Mouse (Mus musculus): ENCODE measurements around the gene Cdyl2. TPM values are rescaled to one million over a fixed set of nuclear protein-coding genes. Genes with fewer than 3 reads are reported as not detected.

The Cdyl2 gene
- total RNA-seq, 4 experiments from 2014 or later, result 3.4 to 4.4 (median 4.1) TPM

DNA sequence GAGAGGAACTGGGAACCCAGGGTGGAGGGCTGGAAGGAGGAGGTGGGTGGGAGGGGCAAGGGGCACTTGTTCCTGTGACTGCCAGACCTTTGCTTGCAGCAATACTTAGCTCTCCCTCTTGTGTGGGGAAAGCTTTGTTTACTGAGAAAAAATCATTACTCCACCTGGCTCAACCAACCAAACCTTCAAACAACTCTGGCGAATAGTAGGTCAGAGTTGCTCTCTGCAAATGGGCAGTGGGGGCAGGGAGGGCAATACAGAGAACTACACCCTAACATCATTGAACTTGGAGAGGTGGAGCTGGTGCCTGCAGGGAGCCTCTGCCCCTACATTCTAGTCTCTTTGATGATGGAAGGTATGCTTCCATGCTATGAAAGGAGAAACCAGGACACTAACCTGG lies 192.7 kb downstream of the Cdyl2 start:
- DNase-seq (ENCODE audit: low spot score), result no peak

DNA sequence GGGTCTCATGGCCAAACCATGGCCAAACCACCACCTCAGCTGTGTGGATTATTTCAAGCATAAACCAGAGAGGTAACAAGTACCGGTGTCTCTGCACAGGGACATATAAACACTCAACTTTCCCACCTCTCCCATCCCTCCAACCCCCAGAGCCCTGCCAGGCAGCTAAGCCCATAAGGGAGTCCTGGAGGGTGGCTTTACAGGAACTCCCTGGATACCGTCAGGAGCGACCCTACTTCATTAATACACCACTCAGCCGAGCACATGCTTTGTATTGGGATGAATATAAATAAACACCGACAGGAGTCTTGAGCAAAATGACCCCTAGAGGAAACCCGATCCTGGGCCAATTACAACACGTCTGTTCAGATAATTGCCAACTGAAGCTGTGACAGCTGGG lies 194.0 kb downstream of the Cdyl2 start:
- no peak for DNase-seq (ENCODE audit: low spot score)

DNA sequence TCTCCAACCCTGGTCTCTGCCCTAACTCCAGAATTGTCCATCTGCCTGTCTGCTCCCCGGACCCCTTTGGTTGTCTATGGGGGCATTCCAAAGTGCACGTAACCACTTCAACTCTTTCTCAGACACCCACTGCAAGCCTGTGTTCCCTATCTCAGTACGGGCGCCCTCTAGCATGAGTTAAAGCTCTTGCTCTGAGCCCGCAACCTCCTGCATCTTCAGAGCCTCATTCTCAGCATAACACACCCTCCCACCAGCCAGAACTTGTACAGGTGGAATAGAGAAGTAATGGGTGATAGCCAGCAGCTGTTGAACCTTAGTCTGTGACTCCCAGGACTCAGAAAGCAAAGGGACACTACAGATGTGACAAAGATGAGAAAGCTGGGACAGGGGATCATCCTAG lies 196.0 kb downstream of the Cdyl2 start:
- no peak for DNase-seq (ENCODE audit: low spot score)

DNA sequence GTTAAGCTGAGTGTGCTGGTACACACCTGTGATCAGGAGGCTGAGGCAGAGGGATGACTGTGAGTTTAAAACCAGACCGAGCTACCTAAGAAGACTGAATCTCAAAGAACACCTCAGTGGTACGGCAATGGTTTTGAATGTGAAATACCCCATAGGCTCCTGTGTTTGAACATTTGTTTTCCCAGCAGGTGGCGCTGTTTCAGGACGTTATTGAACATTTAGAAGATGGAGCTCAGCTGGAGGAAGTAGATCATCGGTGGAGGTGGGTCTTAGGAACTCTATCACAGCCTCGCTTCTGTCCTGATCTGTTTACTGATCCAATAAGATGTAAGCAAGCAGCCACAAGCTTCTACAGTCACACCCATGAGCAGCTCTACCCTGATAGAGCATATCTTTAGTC lies 199.7 kb downstream of the Cdyl2 start:
- no peak for DNase-seq (ENCODE audit: low spot score)

DNA sequence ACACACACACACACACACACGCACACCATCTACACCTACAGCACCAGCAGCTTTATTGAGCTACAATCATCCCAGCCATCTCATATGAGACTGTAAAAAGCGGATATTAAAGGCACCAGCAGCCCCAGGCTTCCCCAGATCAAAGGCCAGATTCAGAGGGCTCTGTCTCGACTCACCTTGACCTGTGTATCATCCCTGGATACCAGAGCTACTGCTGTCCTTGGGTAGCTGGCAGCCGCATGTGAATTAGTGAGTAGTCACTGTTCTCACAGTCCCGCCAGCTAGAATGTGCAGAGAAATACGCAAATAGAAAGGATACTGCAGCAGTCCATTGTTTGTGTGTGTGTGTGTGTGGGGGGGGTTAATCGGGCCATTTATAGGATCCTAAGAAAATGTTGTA lies 204.1 kb downstream of the Cdyl2 start:
- DNase-seq (ENCODE audit: low spot score), result no peak

DNA sequence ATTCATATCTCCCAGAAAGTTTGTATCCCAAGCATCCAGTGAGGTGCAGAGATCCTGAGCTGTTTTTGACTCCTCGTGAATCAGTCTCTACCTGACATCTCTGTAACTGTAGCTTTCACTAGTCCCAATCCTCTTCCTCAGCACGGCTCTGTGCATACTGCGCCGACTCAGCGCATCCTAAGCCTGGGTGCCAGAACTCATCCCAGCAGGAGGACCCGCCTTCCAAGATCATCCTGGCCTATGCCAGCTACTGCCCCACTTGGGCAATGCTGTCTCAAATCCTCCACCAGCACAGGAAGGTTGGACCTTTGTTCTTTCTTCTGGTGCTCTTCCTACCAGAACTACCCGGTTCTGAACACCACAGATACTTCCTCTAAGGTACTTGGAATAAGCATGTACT lies 207.9 kb downstream of the Cdyl2 start:
- no peak for DNase-seq (ENCODE audit: low spot score)

Other genes with a start within 250 kb of the Cdyl2 start
- not detected for gene Dynlrb2, start 228.0 kb downstream of the Cdyl2 start, total RNA-seq (2022)
- gene Cmc2, start 188.5 kb upstream of the Cdyl2 start, total RNA-seq (2022), result 10 to 100 TPM; 65.4 to 79.4 (median 70.2) TPM
- gene Cenpn, start 188.7 kb upstream of the Cdyl2 start, total RNA-seq (2022), result under 1 TPM; 0.56 to 0.75 (median 0.63) TPM
- 10 to 100 TPM; 15.9 to 18.0 (median 17.4) TPM for gene Atmin, start 210.4 kb upstream of the Cdyl2 start, total RNA-seq (2022)
- gene 1700030J22Rik, start 246.0 kb upstream of the Cdyl2 start, total RNA-seq (2022), result under 1 TPM; 0.35 to 0.46 (median 0.39) TPM

Data from heart, adult 8-10 months (tissue).